Mouse (Mus musculus) small intestine, adult 2 months (tissue): ENCODE data around the gene Hspb1. TPM values are rescaled to one million over a fixed set of nuclear protein-coding genes. Genes with fewer than 3 reads are reported as not detected.

Source experiments
- H3K27ac ChIP-seq: fragments of 200-500 bp; 2 replicates; pipeline ENCODE4 v1.5.1; 2012; ENCODE audit warnings: low read depth, low read length, control low read depth, inconsistent platforms; ENCODE audit not compliant: insufficient read depth
- H3K27me3 ChIP-seq: fragments of 200-500 bp; 2 replicates; pipeline ENCODE4 v1.6.1; 2012; ENCODE audit warnings: mild to moderate bottlenecking, moderate library complexity, low read length, inconsistent platforms; ENCODE audit not compliant: control insufficient read depth, insufficient read depth
- H3K36me3 ChIP-seq: fragments of 200-500 bp; 2 replicates; pipeline ENCODE4 v1.6.1; 2012; ENCODE audit warnings: mild to moderate bottlenecking, low read length, control low read depth, inconsistent platforms; ENCODE audit not compliant: control insufficient read depth, insufficient read depth
- H3K4me1 ChIP-seq: fragments of 200-500 bp; 2 replicates; pipeline ENCODE4 v1.6.1; 2012; ENCODE audit warnings: low read length, inconsistent platforms, mixed read lengths; ENCODE audit not compliant: control insufficient read depth, insufficient read depth, insufficient read length
- H3K4me3 ChIP-seq: fragments of 200-500 bp; 2 replicates; pipeline ENCODE4 v1.5.1; 2012; ENCODE audit warnings: low read depth, mild to moderate bottlenecking, control low read depth, inconsistent platforms, low read length, moderate library complexity
- CTCF ChIP-seq: fragments of 200-500 bp; IDR thresholded peaks from 2 replicates; pipeline ENCODE4 v1.5.1; 2012; ENCODE audit warnings: low read depth, mild to moderate bottlenecking, control low read depth, inconsistent platforms, low read length, moderate library complexity, mixed read lengths; ENCODE audit not compliant: insufficient replicate concordance, insufficient read length; ENCODE audit errors: extremely low read depth
- POLR2A ChIP-seq: fragments of 200-500 bp; IDR thresholded peaks from 2 replicates; pipeline ENCODE4 v1.6.1; 2012; ENCODE audit warnings: low read depth, mild to moderate bottlenecking, control low read depth, inconsistent platforms, low read length, moderate library complexity
- whole genome bisulfite sequencing: fragments of 180-500 bp; shearing (Covaris S2); methylation state at CpG from one replicate; pipeline ENCODE4 v1.1.7; 2018; 5-methylcytosine and 5-hydroxymethylcytosine counted together
- polyA plus RNA-seq: library from polyadenylated mRNA; depleted of rRNA; stranded (reverse); fragments of >200 nt; gene quantifications from 2 replicates; pipeline ENCODE4 v1.2.3, GENCODE M21; 2012

Gene Hspb1
- polyA plus RNA-seq, 1 experiment = 91.6 TPM

- Histone ChIP-seq H3K36me3 (peaks cover 20% of the 10 kb centered on the region), H3K27me3 (no peaks in the 10 kb centered on the region), H3K27ac (no peak overlapping the region), H3K4me3 (no peak overlapping the region), H3K4me1 (peaks cover 1% of the 10 kb centered on the region; the same call in 1 of the 2 replicates)
- TF ChIP-seq CTCF = no peak
- no peak for TF ChIP-seq POLR2A
- WGBS = 65% methylated on average over 8 of the region's 8 CpGs
These were observed 17.9 kb downstream of the Hspb1 start for GRCm38 (mm10) chr5:135905320-135906225.

- H3K4me1 ChIP-seq = peaks cover 1% of the 10 kb centered on the region; the same call in 1 of the 2 replicates
- H3K27me3 ChIP-seq = no peaks in the 10 kb centered on the region
- no peak overlapping the region for H3K27ac ChIP-seq
- 64% methylated on average over 4 of the region's 4 CpGs for WGBS
- TF ChIP-seq POLR2A (no peak), CTCF (no peak)
- peaks cover 29% of the 10 kb centered on the region for H3K36me3 ChIP-seq
- H3K4me3 ChIP-seq = no peak overlapping the region
These were observed 19.1 kb downstream of the Hspb1 start for GRCm38 (mm10) chr5:135906846-135907245.

GRCm38 (mm10) chr5:135907256-135907655, 19.5 kb downstream of the Hspb1 start:
- TF ChIP-seq POLR2A (no peak), CTCF (no peak)
- peaks cover 29% of the 10 kb centered on the region for H3K36me3 ChIP-seq
- no peak overlapping the region for H3K27ac ChIP-seq
- no peaks in the 10 kb centered on the region for H3K27me3 ChIP-seq
- H3K4me1 ChIP-seq = peaks cover 1% of the 10 kb centered on the region; the same call in 1 of the 2 replicates
- WGBS = 69% methylated on average over 13 of the region's 13 CpGs
- no peak overlapping the region for H3K4me3 ChIP-seq

- no peak overlapping the region for H3K27ac ChIP-seq
- H3K36me3 ChIP-seq = peaks cover 29% of the 10 kb centered on the region
- no peaks in the 10 kb centered on the region for H3K27me3 ChIP-seq
- WGBS = 84% methylated on average over 12 of the region's 12 CpGs
- no peak for TF ChIP-seq CTCF
- no peak for TF ChIP-seq POLR2A
- no peak overlapping the region for H3K4me3 ChIP-seq
- H3K4me1 ChIP-seq = peaks cover 1% of the 10 kb centered on the region; the same call in 1 of the 2 replicates
These were observed 20.5 kb downstream of the Hspb1 start for GRCm38 (mm10) chr5:135908185-135908584.

GRCm38 (mm10) chr5:135908989-135909388, 21.3 kb downstream of the Hspb1 start:
- peaks cover 1% of the 10 kb centered on the region; the same call in 1 of the 2 replicates for H3K4me1 ChIP-seq
- H3K36me3 ChIP-seq = peaks cover 29% of the 10 kb centered on the region
- no peak overlapping the region for H3K4me3 ChIP-seq
- 90% methylated on average over 16 of the region's 16 CpGs for WGBS
- H3K27ac ChIP-seq = no peak overlapping the region
- H3K27me3 ChIP-seq = no peaks in the 10 kb centered on the region
- TF ChIP-seq CTCF (no peak), POLR2A (no peak)

- TF ChIP-seq CTCF = no peak
- TF ChIP-seq POLR2A = no peak
- no peak overlapping the region for H3K4me3 ChIP-seq
- H3K36me3 ChIP-seq = peaks cover 29% of the 10 kb centered on the region
- H3K27me3 ChIP-seq = no peaks in the 10 kb centered on the region
- 82% methylated on average over 10 of the region's 10 CpGs for WGBS
- H3K27ac ChIP-seq = no peak overlapping the region
- peaks cover 1% of the 10 kb centered on the region; the same call in 1 of the 2 replicates for H3K4me1 ChIP-seq
These were observed 21.9 kb downstream of the Hspb1 start for GRCm38 (mm10) chr5:135909646-135910045.

GRCm38 (mm10) chr5:135910813-135911212, 23.1 kb downstream of the Hspb1 start:
- no peaks in the 10 kb centered on the region for H3K27me3 ChIP-seq
- peaks cover 1% of the 10 kb centered on the region; the same call in 1 of the 2 replicates for H3K4me1 ChIP-seq
- peaks cover 29% of the 10 kb centered on the region for H3K36me3 ChIP-seq
- no peak for TF ChIP-seq CTCF
- TF ChIP-seq POLR2A = no peak
- H3K27ac ChIP-seq = no peak overlapping the region
- WGBS = 89% methylated on average over 25 of the region's 25 CpGs
- no peak overlapping the region for H3K4me3 ChIP-seq
